Mouse (Mus musculus) ES-E14 (cell line): ENCODE results near the gene Ttc13. TPM values are rescaled to one million over a fixed set of nuclear protein-coding genes. Genes with fewer than 3 reads are reported as not detected.

ENCODE experiments used
- DNase-seq: peaks from one replicate; pipeline ENCODE4 v3.0.0-alpha.2; 2013; ENCODE audit warnings: low read depth, low spot score
- H3K27ac ChIP-seq: 2 replicates; pipeline ENCODE4 v1.5.1; 2012; ENCODE audit warnings: low read depth, mild to moderate bottlenecking, low read length, moderate library complexity, mixed read lengths; ENCODE audit not compliant: poor library complexity, insufficient read depth, severe bottlenecking
- H3K36me3 ChIP-seq: 2 replicates; pipeline ENCODE4 v1.6.1; 2012; ENCODE audit warnings: mild to moderate bottlenecking, low read length, moderate library complexity, mixed read lengths; ENCODE audit not compliant: control insufficient read depth, poor library complexity, insufficient read depth, severe bottlenecking
- H3K4me1 ChIP-seq, 2 experiments: fragments of 150-350 bp in 1 of 2; sonication (generic) in 1 of 2; 2 replicates each; pipeline ENCODE4 v1.6.1; 2012; ENCODE audit warnings: low read length in 2 of 2, mild to moderate bottlenecking in 1 of 2, mixed read lengths in 1 of 2; ENCODE audit not compliant: control insufficient read depth in 2 of 2, insufficient read depth in 2 of 2, poor library complexity in 1 of 2
- H3K4me3 ChIP-seq, 2 experiments: fragments of 150-350 bp in 1 of 2; sonication (generic) in 1 of 2; 2 replicates each; pipeline ENCODE4 v1.5.1; 2012; ENCODE audit warnings: low read length in 2 of 2, low read depth in 1 of 2, mild to moderate bottlenecking in 1 of 2, mixed read lengths in 1 of 2; ENCODE audit not compliant: insufficient read depth in 1 of 2, poor library complexity in 1 of 2, severe bottlenecking in 1 of 2
- H3K9ac ChIP-seq: 2 replicates; pipeline ENCODE4 v1.6.1; 2012; ENCODE audit warnings: low read depth, mild to moderate bottlenecking, low read length, mixed read lengths; ENCODE audit not compliant: poor library complexity, insufficient read depth, severe bottlenecking
- H3K9me3 ChIP-seq: fragments of 150-350 bp; sonication (generic); 2 replicates; pipeline ENCODE4 v1.6.1; 2012; ENCODE audit warnings: low read depth, mild to moderate bottlenecking, low read length; ENCODE audit not compliant: control insufficient read depth, insufficient read depth
- CHD2 ChIP-seq: IDR thresholded peaks from 2 replicates; pipeline ENCODE4 v1.6.1; 2014; ENCODE audit warnings: mild to moderate bottlenecking, low read depth, low read length, inconsistent platforms
- HCFC1 ChIP-seq: IDR thresholded peaks from 2 replicates; pipeline ENCODE4 v1.6.1; 2012; ENCODE audit warnings: low read length, inconsistent platforms, borderline replicate concordance; ENCODE audit not compliant: insufficient read depth
- MAFK ChIP-seq: IDR thresholded peaks from 2 replicates; pipeline ENCODE4 v1.6.1; 2014; ENCODE audit warnings: mild to moderate bottlenecking, low read depth, low read length, inconsistent platforms; ENCODE audit not compliant: insufficient read depth
- ZC3H11A ChIP-seq: IDR thresholded peaks from 2 replicates; pipeline ENCODE4 v1.6.1; 2012; ENCODE audit warnings: low read depth, mild to moderate bottlenecking, inconsistent platforms, low read length, borderline replicate concordance
- ZNF384 ChIP-seq: IDR thresholded peaks from 2 replicates; pipeline ENCODE4 v1.6.1; 2012; ENCODE audit warnings: low read depth, low read length, inconsistent platforms
- in situ Hi-C, 2 experiments: fragments of 600-800 bp; cut with MboI; formaldehyde crosslinking; loops; one replicate each; pipeline ENCODE4 v1.15.1; 2025; ENCODE audit warnings: low sequenced_read_pairs in 2 of 2, inconsistent platforms in 1 of 2; ENCODE audit not compliant: unreplicated experiment in 2 of 2
- total RNA-seq: library from RNA; depleted of rRNA; stranded (reverse); fragments of 300-350 nt; gene quantifications from 2 replicates; pipeline ENCODE4 v1.2.3, GENCODE M21; 2012

Ttc13 gene
- total RNA-seq, 1 experiment = 74.8 TPM

GRCm38 (mm10) chr8:124703526-124703925 is 18.3 kb downstream of the Ttc13 start:
- Histone ChIP-seq H3K9ac (no peak overlapping the region), H3K36me3 (peaks cover 39% of the 10 kb centered on the region), H3K4me1 (peaks cover 0 to 5% of the 10 kb centered on the region in 2 experiments; a peak in 2 of 4 replicates), H3K27ac (no peak overlapping the region), H3K9me3 (no peaks in the 10 kb centered on the region), H3K4me3 (no peak overlapping the region)
- in situ Hi-C loops = no loop called here
- DNase-seq = no peak
- no peak for TF ChIP-seq CHD2
- no peak for TF ChIP-seq ZC3H11A
- no peak for TF ChIP-seq ZNF384
- no peak for TF ChIP-seq HCFC1

DNA sequence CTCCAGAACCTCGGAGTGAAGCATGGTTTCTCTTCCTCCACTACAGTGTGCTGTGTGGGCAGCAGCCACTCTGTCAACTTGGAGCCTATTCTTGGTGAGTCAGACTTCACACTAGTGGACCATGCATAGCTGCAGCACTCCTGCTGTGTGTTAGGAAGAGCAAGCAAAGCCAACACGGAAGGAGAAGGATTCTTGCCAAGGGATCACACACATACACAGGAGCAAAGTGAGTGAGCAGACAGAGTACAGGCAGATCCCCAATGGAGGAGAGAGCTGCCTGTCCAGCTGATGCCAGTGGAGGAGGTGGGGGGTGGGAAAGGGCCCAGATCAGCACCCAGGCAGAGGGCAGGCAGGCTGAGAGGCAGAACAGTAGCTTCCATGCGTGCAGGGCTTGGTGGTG is 19.6 kb downstream of the Ttc13 start:
- DNase-seq = no peak
- in situ Hi-C loops = no loop called here
- H3K9me3 ChIP-seq = no peaks in the 10 kb centered on the region
- TF ChIP-seq ZNF384 (no peak), HCFC1 (no peak), CHD2 (no peak), MAFK (no peak)
- H3K4me3 ChIP-seq = no peak overlapping the region
- H3K36me3 ChIP-seq = peaks cover 47% of the 10 kb centered on the region
- H3K4me1 ChIP-seq = peaks cover 0 to 5% of the 10 kb centered on the region in 2 experiments; a peak in 2 of 4 replicates
- H3K9ac ChIP-seq = no peak overlapping the region
- no peak overlapping the region for H3K27ac ChIP-seq

GRCm38 (mm10) chr8:124701023-124701422 is 20.8 kb downstream of the Ttc13 start:
- H3K36me3 ChIP-seq = peaks cover 45% of the 10 kb centered on the region
- peaks cover 0 to 3% of the 10 kb centered on the region in 2 experiments; a peak in 1 of 4 replicates for H3K4me1 ChIP-seq
- TF ChIP-seq CHD2 (no peak), HCFC1 (no peak), ZC3H11A (no peak), ZNF384 (no peak), MAFK (no peak)
- DNase-seq = no peak
- H3K9me3 ChIP-seq = no peaks in the 10 kb centered on the region
- in situ Hi-C loops = no loop called here
- no peak overlapping the region for H3K4me3 ChIP-seq
- H3K9ac ChIP-seq = no peak overlapping the region
- H3K27ac ChIP-seq = no peak overlapping the region

DNA sequence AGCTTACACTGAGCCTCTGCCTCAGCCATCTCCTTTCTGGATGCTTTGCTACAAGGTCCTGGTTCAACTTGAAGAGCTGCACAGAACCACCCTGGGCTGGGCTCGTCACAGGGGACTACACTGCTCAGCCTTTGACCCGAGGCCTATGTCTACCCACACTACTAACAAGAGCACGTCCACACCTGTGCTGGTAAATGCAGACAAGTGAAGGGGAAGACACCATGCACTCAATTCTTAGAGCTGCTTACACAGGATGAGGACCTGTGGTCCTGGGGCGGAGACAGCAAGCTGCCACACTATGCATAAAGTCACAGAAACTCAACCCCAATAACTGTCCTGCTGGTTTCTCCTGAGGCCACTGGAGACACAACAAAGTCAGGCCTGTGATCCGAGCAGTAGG is 21.5 kb downstream of the Ttc13 start:
- DNase-seq = no peak
- peaks cover 46% of the 10 kb centered on the region for H3K36me3 ChIP-seq
- H3K9me3 ChIP-seq = no peaks in the 10 kb centered on the region
- no peak overlapping the region for H3K27ac ChIP-seq
- no peaks in the 10 kb centered on the region for H3K4me1 ChIP-seq
- no peak overlapping the region for H3K4me3 ChIP-seq
- TF ChIP-seq ZC3H11A (no peak), HCFC1 (no peak), CHD2 (no peak), MAFK (no peak), ZNF384 (no peak)
- in situ Hi-C loops = no loop called here
- no peak overlapping the region for H3K9ac ChIP-seq

GRCm38 (mm10) chr8:124695424-124696100 is 26.2 kb downstream of the Ttc13 start:
- no peak for DNase-seq
- Histone ChIP-seq H3K9ac (no peak overlapping the region), H3K27ac (no peak overlapping the region), H3K9me3 (no peaks in the 10 kb centered on the region), H3K4me3 (no peak overlapping the region), H3K4me1 (no peaks in the 10 kb centered on the region), H3K36me3 (peaks cover 51% of the 10 kb centered on the region)
- in situ Hi-C loops = no loop called here
- TF ChIP-seq MAFK = no peak
